Mouse (Mus musculus) thymus, adult 18-20 months (tissue): ENCODE measurements around the gene Prss22.

ENCODE experiments used
- DNase-seq, 2 experiments: peaks; one replicate each; pipeline ENCODE4 v3.0.0; 2022; ENCODE audit warnings: mixed read lengths in 2 of 2

Gene Prss22

GRCm38 (mm10) chr17:23997901-23998300, at the start of gene Prss22:
Gene Prss22 (minus strand): TSS chr17:23998100.
- DNase-seq = no peak

GRCm38 (mm10) chr17:24046026-24046425, 48.1 kb upstream of the Prss22 start:
- DNase-seq = no peak

GRCm38 (mm10) chr17:24045608-24046007, 47.7 kb upstream of the Prss22 start:
- no peak for DNase-seq

GRCm38 (mm10) chr17:24044482-24044881, 46.6 kb upstream of the Prss22 start:
- no peak for DNase-seq

GRCm38 (mm10) chr17:24037844-24038243, 39.9 kb upstream of the Prss22 start, which contains the start of gene Prss27:
Gene Prss27 (plus strand): TSS chr17:24038144.
- no peak for DNase-seq

GRCm38 (mm10) chr17:24037360-24037759, 39.5 kb upstream of the Prss22 start:
- DNase-seq = no peak

GRCm38 (mm10) chr17:24036954-24037353, 39.1 kb upstream of the Prss22 start:
- DNase-seq = no peak

- DNase-seq = no peak
Measured at GRCm38 (mm10) chr17:24035087-24035486, 37.2 kb upstream of the Prss22 start.

- no peak for DNase-seq
Measured at GRCm38 (mm10) chr17:24030551-24030950, 32.7 kb upstream of the Prss22 start.

- DNase-seq = no peak
Measured at GRCm38 (mm10) chr17:24029477-24029876, 31.6 kb upstream of the Prss22 start.

- no peak for DNase-seq
Measured at GRCm38 (mm10) chr17:24021375-24022199, 23.7 kb upstream of the Prss22 start.

GRCm38 (mm10) chr17:24020696-24021095, 22.8 kb upstream of the Prss22 start:
- DNase-seq = no peak

- no peak for DNase-seq
Measured at GRCm38 (mm10) chr17:24015727-24016126, 17.8 kb upstream of the Prss22 start.

- no peak for DNase-seq
Measured at GRCm38 (mm10) chr17:24014433-24014965, 16.6 kb upstream of the Prss22 start.

GRCm38 (mm10) chr17:24012921-24013320, 15.0 kb upstream of the Prss22 start:
- no peak for DNase-seq

- no peak for DNase-seq
Measured at GRCm38 (mm10) chr17:24009617-24010016, 11.7 kb upstream of the Prss22 start.

GRCm38 (mm10) chr17:24008105-24008504, 10.2 kb upstream of the Prss22 start:
- DNase-seq = no peak

- DNase-seq = no peak
Measured at GRCm38 (mm10) chr17:24007391-24007790, 9.5 kb upstream of the Prss22 start.

GRCm38 (mm10) chr17:24006930-24007329, 9.0 kb upstream of the Prss22 start:
- DNase-seq = no peak

GRCm38 (mm10) chr17:24005049-24005448, 7.1 kb upstream of the Prss22 start:
- no peak for DNase-seq

GRCm38 (mm10) chr17:24004071-24004665, 6.3 kb upstream of the Prss22 start:
- DNase-seq = no peak

GRCm38 (mm10) chr17:24000404-24000803, 2.5 kb upstream of the Prss22 start:
- no peak for DNase-seq

- no peak for DNase-seq
Measured at GRCm38 (mm10) chr17:23998383-23998782, 483 bp upstream of the Prss22 start.

GRCm38 (mm10) chr17:23995421-23995820, 2.5 kb downstream of the Prss22 start:
- no peak for DNase-seq
